Mouse (Mus musculus): Measurements from ENCODE around the gene Traf6. TPM values are rescaled to one million over a fixed set of nuclear protein-coding genes. Genes with fewer than 3 reads are reported as not detected.

The Traf6 gene
- polyA plus RNA-seq, 1 experiment from 2014 or later: 11.0 TPM

GRCm38 (mm10) chr2:101665058-101665702, 13.0 kb upstream of the Traf6 start:
- H3K4me2 ChIP-seq: no peak overlapping the region
- no peak overlapping the region for H3K4me3 ChIP-seq (replicated peaks)
- H3K36me3 ChIP-seq: no peaks in the 10 kb centered on the region
- no peaks in the 10 kb centered on the region for H3K9me3 ChIP-seq (replicated peaks)
- H3K4me1 ChIP-seq: peaks cover 3% of the 10 kb centered on the region; the same call in 1 of the 2 replicates
- H3K27ac ChIP-seq: no peak overlapping the region
- H3K9ac ChIP-seq: no peak overlapping the region
- H3K27me3 ChIP-seq: 0 out of 2 replicates have a peak, but pooled peaks cover 3% of the 10 kb centered on the region
- 21% methylated on average over 9 of the region's 9 CpGs for WGBS
- peak; percentile 73 for ATAC-seq (replicated peaks; ENCODE audit: low FRiP score)

GRCm38 (mm10) chr2:101665703-101666092, 12.5 kb upstream of the Traf6 start:
- no peaks in the 10 kb centered on the region for H3K9me3 ChIP-seq (replicated peaks)
- peaks cover 3% of the 10 kb centered on the region; the same call in 1 of the 2 replicates for H3K4me1 ChIP-seq
- no peak overlapping the region for H3K4me3 ChIP-seq (replicated peaks)
- WGBS: 89% methylated on average over 3 of the region's 3 CpGs
- H3K36me3 ChIP-seq: no peaks in the 10 kb centered on the region
- H3K27ac ChIP-seq: no peak overlapping the region
- ATAC-seq (replicated peaks; ENCODE audit: low FRiP score): no peak
- H3K27me3 ChIP-seq: 0 out of 2 replicates have a peak, but pooled peaks cover 3% of the 10 kb centered on the region
- H3K4me2 ChIP-seq: no peak overlapping the region
- no peak overlapping the region for H3K9ac ChIP-seq

- 94% methylated on average over 3 of the region's 3 CpGs for WGBS
- no peak overlapping the region for H3K4me3 ChIP-seq (replicated peaks)
- ATAC-seq (replicated peaks; ENCODE audit: low FRiP score): no peak
- H3K27me3 ChIP-seq: peaks cover 9% of the 10 kb centered on the region; the same call in 1 of the 2 replicates
- no peak overlapping the region for H3K4me2 ChIP-seq
- peaks cover 3% of the 10 kb centered on the region; the same call in 1 of the 2 replicates for H3K4me1 ChIP-seq
- H3K36me3 ChIP-seq: no peaks in the 10 kb centered on the region
- no peak overlapping the region for H3K9ac ChIP-seq
- no peak overlapping the region for H3K27ac ChIP-seq
- H3K9me3 ChIP-seq (replicated peaks): no peaks in the 10 kb centered on the region
Measured at GRCm38 (mm10) chr2:101668751-101669150, 9.5 kb upstream of the Traf6 start.

- no peak overlapping the region for H3K27ac ChIP-seq
- H3K36me3 ChIP-seq: no peaks in the 10 kb centered on the region
- no peak for ATAC-seq (replicated peaks; ENCODE audit: low FRiP score)
- no peaks in the 10 kb centered on the region for H3K9me3 ChIP-seq (replicated peaks)
- no peaks in the 10 kb centered on the region for H3K4me1 ChIP-seq
- no peak overlapping the region for H3K4me3 ChIP-seq (replicated peaks)
- H3K27me3 ChIP-seq: peaks cover 17% of the 10 kb centered on the region
- WGBS: 81% methylated on average over 3 of the region's 3 CpGs
- no peak overlapping the region for H3K4me2 ChIP-seq
- H3K9ac ChIP-seq: no peak overlapping the region
Measured at GRCm38 (mm10) chr2:101673547-101673946, 4.7 kb upstream of the Traf6 start.

GRCm38 (mm10) chr2:101679164-101679784, 1.0 kb downstream of the Traf6 start:
- no peak overlapping the region for H3K27ac ChIP-seq
- H3K4me3 ChIP-seq (replicated peaks): peak overlapping the region; percentile 84
- peaks cover 5% of the 10 kb centered on the region for H3K27me3 ChIP-seq
- peaks cover 10% of the 10 kb centered on the region for H3K4me1 ChIP-seq
- peak overlapping the region; percentile 79 for H3K4me2 ChIP-seq
- WGBS: 2% methylated on average over 15 of the region's 15 CpGs
- H3K9me3 ChIP-seq (replicated peaks): no peaks in the 10 kb centered on the region
- H3K36me3 ChIP-seq: 0 out of 2 replicates have a peak, but pooled peaks cover under 1% of the 10 kb centered on the region
- peak overlapping the region; percentile 77 for H3K9ac ChIP-seq
- ATAC-seq (replicated peaks; ENCODE audit: low FRiP score): no peak

- H3K27ac ChIP-seq: no peak overlapping the region
- no peaks in the 10 kb centered on the region for H3K27me3 ChIP-seq
- no peak for ATAC-seq (replicated peaks; ENCODE audit: low FRiP score)
- WGBS: 92% methylated on average over 12 of the region's 12 CpGs
- no peak overlapping the region for H3K9ac ChIP-seq
- H3K4me3 ChIP-seq (replicated peaks): no peak overlapping the region
- H3K4me2 ChIP-seq: no peak overlapping the region
- H3K9me3 ChIP-seq (replicated peaks): no peaks in the 10 kb centered on the region
- H3K4me1 ChIP-seq: peaks cover 5% of the 10 kb centered on the region
- H3K36me3 ChIP-seq: peaks cover 47% of the 10 kb centered on the region
Measured at GRCm38 (mm10) chr2:101684421-101684820, 6.2 kb downstream of the Traf6 start.

- H3K27ac ChIP-seq: no peak overlapping the region
- 93% methylated on average over 5 of the region's 5 CpGs for WGBS
- H3K27me3 ChIP-seq: no peaks in the 10 kb centered on the region
- no peaks in the 10 kb centered on the region for H3K9me3 ChIP-seq (replicated peaks)
- H3K9ac ChIP-seq: no peak overlapping the region
- H3K4me1 ChIP-seq: no peaks in the 10 kb centered on the region
- ATAC-seq (replicated peaks; ENCODE audit: low FRiP score): no peak
- no peak overlapping the region for H3K4me2 ChIP-seq
- H3K4me3 ChIP-seq (replicated peaks): no peak overlapping the region
- peaks cover 77% of the 10 kb centered on the region for H3K36me3 ChIP-seq
Measured at GRCm38 (mm10) chr2:101688011-101688410, 9.8 kb downstream of the Traf6 start.

GRCm38 (mm10) chr2:101690252-101690827, 12.1 kb downstream of the Traf6 start:
- H3K4me2 ChIP-seq: no peak overlapping the region
- H3K4me3 ChIP-seq (replicated peaks): no peak overlapping the region
- no peaks in the 10 kb centered on the region for H3K9me3 ChIP-seq (replicated peaks)
- peaks cover 80% of the 10 kb centered on the region for H3K36me3 ChIP-seq
- no peaks in the 10 kb centered on the region for H3K4me1 ChIP-seq
- H3K27ac ChIP-seq: no peak overlapping the region
- 93% methylated on average over 9 of the region's 9 CpGs for WGBS
- no peak overlapping the region for H3K9ac ChIP-seq
- no peaks in the 10 kb centered on the region for H3K27me3 ChIP-seq
- no peak for ATAC-seq (replicated peaks; ENCODE audit: low FRiP score)

GRCm38 (mm10) chr2:101693043-101693442, 14.8 kb downstream of the Traf6 start:
- H3K9ac ChIP-seq: no peak overlapping the region
- whole genome bisulfite sequencing: 66% methylated on average over 4 of the region's 4 CpGs
- ATAC-seq (replicated peaks; ENCODE audit: low FRiP score): no peak
- no peak overlapping the region for H3K4me3 ChIP-seq (replicated peaks)
- peaks cover 79% of the 10 kb centered on the region for H3K36me3 ChIP-seq
- H3K9me3 ChIP-seq (replicated peaks): no peaks in the 10 kb centered on the region
- H3K4me2 ChIP-seq: no peak overlapping the region
- H3K4me1 ChIP-seq: no peaks in the 10 kb centered on the region
- H3K27ac ChIP-seq: no peak overlapping the region
- no peaks in the 10 kb centered on the region for H3K27me3 ChIP-seq

GRCm38 (mm10) chr2:101693577-101694215, 15.5 kb downstream of the Traf6 start:
- H3K4me3 ChIP-seq (replicated peaks): no peak overlapping the region
- H3K27me3 ChIP-seq: no peaks in the 10 kb centered on the region
- H3K36me3 ChIP-seq: peaks cover 80% of the 10 kb centered on the region
- ATAC-seq (replicated peaks; ENCODE audit: low FRiP score): no peak
- H3K27ac ChIP-seq: no peak overlapping the region
- WGBS: 66% methylated on average over 5 of the region's 5 CpGs
- H3K4me2 ChIP-seq: no peak overlapping the region
- no peaks in the 10 kb centered on the region for H3K9me3 ChIP-seq (replicated peaks)
- no peaks in the 10 kb centered on the region for H3K4me1 ChIP-seq
- H3K9ac ChIP-seq: no peak overlapping the region

- ATAC-seq (replicated peaks; ENCODE audit: low FRiP score): no peak
- Histone ChIP-seq H3K27ac (no peak overlapping the region), H3K4me3 (replicated peaks) (no peak overlapping the region), H3K9me3 (replicated peaks) (no peaks in the 10 kb centered on the region), H3K4me1 (no peaks in the 10 kb centered on the region), H3K9ac (no peak overlapping the region), H3K27me3 (no peaks in the 10 kb centered on the region), H3K36me3 (peaks cover 74% of the 10 kb centered on the region), H3K4me2 (no peak overlapping the region)
- 89% methylated on average over 7 of the region's 7 CpGs for WGBS
Measured at GRCm38 (mm10) chr2:101695584-101695983, 17.4 kb downstream of the Traf6 start.

GRCm38 (mm10) chr2:101699284-101699683, 21.1 kb downstream of the Traf6 start:
- ATAC-seq (replicated peaks; ENCODE audit: low FRiP score): no peak
- 75% methylated on average over 4 of the region's 4 CpGs for WGBS
- Histone ChIP-seq H3K9ac (no peak overlapping the region), H3K4me2 (no peak overlapping the region), H3K36me3 (peaks cover 54% of the 10 kb centered on the region), H3K4me1 (no peaks in the 10 kb centered on the region), H3K27ac (no peak overlapping the region), H3K9me3 (replicated peaks) (no peaks in the 10 kb centered on the region), H3K27me3 (no peaks in the 10 kb centered on the region), H3K4me3 (replicated peaks) (no peak overlapping the region)
